Mouse (Mus musculus) left cerebral cortex, postnatal 10 days (tissue): ENCODE measurements around the gene Itpr3. TPM values are rescaled to one million over a fixed set of nuclear protein-coding genes. Genes with fewer than 3 reads are reported as not detected.
A peak's percentile ranks its signal among the peaks of the same experiment; 100 is the strongest.

Experiments
- DNase-seq, 2 experiments: peaks; one replicate each; pipeline ENCODE4 v3.0.0; 2021 to 2022; ENCODE audit warnings: low spot score in 2 of 2, mixed read lengths in 1 of 2; ENCODE audit errors: extremely low spot score in 1 of 2
- intact Hi-C: fragments of 180-260 bp; cut with DNase I; formaldehyde crosslinking; loops from one replicate; pipeline ENCODE4 v1.15.1; 2025
- total RNA-seq, 2 experiments: library from RNA; stranded (reverse); gene quantifications; 2 replicates each; pipeline ENCODE4 v1.2.3; 2021

Itpr3 gene
- total RNA-seq, 2 experiments from 2014 or later = 2.1 to 2.9 TPM

- intact Hi-C loops = no loop called here
- peak in 1 of 2 experiments; percentile 28 for DNase-seq
These were observed 71.1 kb downstream of the Itpr3 start for GRCm38 (mm10) chr17:27128189-27128588.

GRCm38 (mm10) chr17:27129291-27129690 lies 72.2 kb downstream of the Itpr3 start:
- DNase-seq = peak in 1 of 2 experiments; percentile 67
- intact Hi-C loops = no loop called here

GRCm38 (mm10) chr17:27129819-27130218 lies 72.7 kb downstream of the Itpr3 start:
- intact Hi-C loops = loop anchor here (5.0 kb wide), 1 partner anchor 72 kb away; the partner anchor contains the start of gene Lemd2
- no peak for DNase-seq

GRCm38 (mm10) chr17:27130246-27130645 lies 73.1 kb downstream of the Itpr3 start:
- intact Hi-C loops = loop anchor here (5.0 kb wide), 1 partner anchor 72 kb away; the partner anchor contains the start of gene Lemd2
- peak in 1 of 2 experiments; percentile 42 for DNase-seq

- intact Hi-C loops = loop anchor here (5.0 kb wide), 1 partner anchor 71 kb away; the partner anchor contains the start of gene Lemd2
- no peak for DNase-seq
These were observed 74.1 kb downstream of the Itpr3 start for GRCm38 (mm10) chr17:27131240-27131665.

GRCm38 (mm10) chr17:27132238-27132637 lies 75.1 kb downstream of the Itpr3 start:
- intact Hi-C loops = loop anchor here (5.0 kb wide), 1 partner anchor 70 kb away; the partner anchor contains the start of gene Lemd2
- DNase-seq = no peak

GRCm38 (mm10) chr17:27133551-27134141 lies 76.5 kb downstream of the Itpr3 start, which contains the start of gene Uqcc2:
Uqcc2 (minus strand) TSS chr17:27133916.
- intact Hi-C loops = loop anchor here (5.0 kb wide), 1 partner anchor 69 kb away; the partner anchor contains the start of gene Lemd2
- DNase-seq = peak; percentile 93 to 98

- intact Hi-C loops = loop anchor here (5.0 kb wide), 1 partner anchor 68 kb away; the partner anchor contains the start of gene Lemd2
These were observed 77.1 kb downstream of the Itpr3 start for GRCm38 (mm10) chr17:27134187-27134586.

GRCm38 (mm10) chr17:27134715-27135114 lies 77.6 kb downstream of the Itpr3 start:
- no peak for DNase-seq
- intact Hi-C loops = loop anchor here (5.0 kb wide), 2 partner anchors 53 to 68 kb away; partner anchors contain the start of gene Lemd2

More at GRCm38 (mm10) chr17:27134187-27134586, 77.1 kb downstream of the Itpr3 start:
- no peak for DNase-seq

- no peak for DNase-seq
- intact Hi-C loops = loop anchor here (5.0 kb wide), 1 partner anchor 49 kb away; no protein-coding TSS in a partner anchor
These were observed 81.3 kb downstream of the Itpr3 start for GRCm38 (mm10) chr17:27138396-27138795.

- no peak for DNase-seq
- intact Hi-C loops = loop anchor here (5.0 kb wide), 1 partner anchor 48 kb away; no protein-coding TSS in a partner anchor
These were observed 82.2 kb downstream of the Itpr3 start for GRCm38 (mm10) chr17:27139304-27139703.

GRCm38 (mm10) chr17:27140262-27140661 lies 83.2 kb downstream of the Itpr3 start:
- no peak for DNase-seq
- intact Hi-C loops = no loop called here

- no peak for DNase-seq
- intact Hi-C loops = no loop called here
These were observed 84.9 kb downstream of the Itpr3 start for GRCm38 (mm10) chr17:27141971-27142450.

GRCm38 (mm10) chr17:27144152-27144551 lies 87.0 kb downstream of the Itpr3 start:
- intact Hi-C loops = no loop called here
- DNase-seq = no peak

- intact Hi-C loops = no loop called here
- DNase-seq = no peak
These were observed 89.3 kb downstream of the Itpr3 start for GRCm38 (mm10) chr17:27146323-27146923.

- no peak for DNase-seq
- intact Hi-C loops = no loop called here
These were observed 93.8 kb downstream of the Itpr3 start for GRCm38 (mm10) chr17:27150871-27151270.

GRCm38 (mm10) chr17:27151411-27151810 lies 94.3 kb downstream of the Itpr3 start:
- intact Hi-C loops = no loop called here
- no peak for DNase-seq

- DNase-seq = no peak
- intact Hi-C loops = no loop called here
These were observed 96.0 kb downstream of the Itpr3 start for GRCm38 (mm10) chr17:27152976-27153723.

GRCm38 (mm10) chr17:27153773-27154193 lies 96.7 kb downstream of the Itpr3 start:
- DNase-seq = no peak
- intact Hi-C loops = no loop called here
